Mouse (Mus musculus) ES-Bruce4 (cell line): Measurements from ENCODE around the gene Nrg4.

Experiments used
- CTCF ChIP-seq: IDR thresholded peaks from one replicate; pipeline ENCODE4 v1.8.1; 2011; ENCODE audit warnings: low read depth, low read length
- POLR2A ChIP-seq: IDR thresholded peaks from one replicate; pipeline ENCODE4 v1.8.1; 2011; ENCODE audit warnings: low read length; ENCODE audit not compliant: insufficient read depth

DNA sequence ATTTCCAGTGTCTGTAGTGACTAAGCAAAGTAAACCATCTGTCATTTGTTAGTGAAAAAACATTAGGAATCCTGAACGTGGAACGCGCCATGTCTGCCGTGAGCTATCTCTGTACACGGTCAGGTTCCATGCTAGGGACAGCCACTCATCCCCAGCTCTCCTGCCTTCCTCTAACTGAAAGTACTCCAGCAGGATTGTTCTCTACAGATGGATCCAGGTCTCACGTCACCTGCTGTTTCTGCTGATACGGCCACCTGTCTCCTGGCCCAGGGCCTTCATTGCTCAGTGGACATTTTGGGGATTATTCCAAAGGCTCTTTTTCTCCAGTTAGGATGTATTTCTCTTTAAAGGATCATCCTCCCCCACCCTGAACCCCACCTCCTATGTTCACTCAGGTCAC lies 18.7 kb upstream of the Nrg4 start:
- TF ChIP-seq POLR2A (no peak), CTCF (no peak)
